Mouse (Mus musculus) bone marrow macrophage, adult 2 months (primary cell): ENCODE data around the gene Ascc3.

Experiments used
- CTCF ChIP-seq: IDR thresholded peaks from 2 replicates; pipeline ENCODE4 v1.5.1; 2012; ENCODE audit warnings: low read depth, mild to moderate bottlenecking, low read length, moderate library complexity
- POLR2A ChIP-seq: IDR thresholded peaks from 2 replicates; pipeline ENCODE4 v1.6.1; 2012; ENCODE audit warnings: mild to moderate bottlenecking, low read depth, low read length, borderline replicate concordance

GRCm38 (mm10) chr10:50876952-50877351 lies 284.5 kb downstream of the Ascc3 start:
- no peak for TF ChIP-seq CTCF
- no peak for TF ChIP-seq POLR2A
